Mouse (Mus musculus): ENCODE measurements around the gene Foxo1.

DNA sequence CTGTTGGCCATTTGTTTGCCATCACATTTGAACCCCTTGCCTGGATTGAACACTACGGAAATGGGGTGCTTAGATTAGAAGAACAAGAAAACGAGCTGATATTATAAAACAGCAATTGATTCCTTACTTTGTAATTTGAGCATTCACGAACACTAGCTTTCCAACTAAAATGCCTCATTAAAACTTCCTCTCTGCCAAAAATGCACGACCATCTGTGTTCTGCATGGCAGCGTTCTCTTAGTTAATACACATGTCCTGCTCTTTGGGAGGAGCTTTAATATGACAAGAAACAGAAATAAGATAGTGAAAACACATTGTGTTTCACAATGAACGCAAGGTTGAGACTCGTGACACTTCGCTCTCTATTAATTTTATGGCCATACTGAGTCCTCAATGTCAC lies 3.8 kb upstream of the Foxo1 start:
- TF ChIP-seq CTCF (IDR thresholded peaks at IDR 0.05 in 2 of 3, conservative IDR thresholded peaks at IDR 0.05 in 1 of 3; ENCODE audit: control insufficient read depth in 1 of 3, insufficient read depth in 1 of 3, low read depth in 2 of 3, low read length in 3 of 3, poor library complexity in 1 of 3, severe bottlenecking in 1 of 3) (no peak), ZC3H11A (IDR thresholded peaks at IDR 0.05; ENCODE audit: low read depth, low read length) (no peak), POLR2A (IDR thresholded peaks at IDR 0.05; ENCODE audit: control insufficient read depth in 1 of 2, insufficient read depth in 1 of 2, low read depth in 1 of 2, low read length in 2 of 2, poor library complexity in 1 of 2) (no peak), MAFK (IDR thresholded peaks at IDR 0.05; ENCODE audit: borderline replicate concordance, low read depth, low read length) (no peak), EP300 (IDR thresholded peaks at IDR 0.05; ENCODE audit: low read depth in 1 of 2, low read length in 2 of 2) (no peak), MAZ (IDR thresholded peaks at IDR 0.05; ENCODE audit: low read depth, low read length) (no peak)
